In the genomic region with DNA sequence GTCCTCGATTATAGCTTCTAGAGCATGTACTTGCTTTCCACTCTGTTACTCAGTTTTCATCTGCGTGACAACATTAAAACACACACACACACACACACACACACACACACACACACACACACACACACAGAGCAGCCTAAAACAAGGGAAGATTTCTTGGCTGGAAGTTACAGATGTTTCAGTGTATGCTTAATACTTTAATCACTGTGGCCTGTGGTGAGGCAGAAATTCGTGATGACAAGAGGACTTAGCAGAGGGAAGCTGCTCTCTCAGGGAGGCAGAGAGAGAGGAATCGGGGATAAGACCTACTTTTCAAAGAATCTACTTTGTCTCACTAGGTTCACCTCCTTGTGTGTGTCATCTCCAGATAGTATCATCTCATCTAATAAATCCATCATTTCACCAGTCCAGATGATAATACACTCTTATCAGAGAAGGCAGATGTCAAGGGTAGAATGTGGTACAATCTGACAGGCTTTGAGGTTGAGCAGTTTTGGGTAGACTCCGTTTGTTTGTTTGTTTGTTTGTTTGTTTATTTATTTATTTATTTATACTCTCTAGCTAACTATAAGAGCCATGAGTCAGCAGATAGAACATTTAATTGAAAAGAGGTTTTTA, we compare ENCODE assay signal across 8 mouse cellular contexts. TPM values are rescaled to one million over a fixed set of nuclear protein-coding genes. Genes with fewer than 3 reads are reported as not detected.
DNase-seq lines count a peak whose midpoint lies in the region; ATAC-seq and TF ChIP-seq lines count a peak whose summit lies in the region.

No protein-coding gene starts in this region.

- H3K9ac ChIP-seq in forebrain, embryonic 11.5 days (ENCODE audit: low read length): no peak overlapping the region
- no peak overlapping the region for H3K9ac ChIP-seq in forebrain, embryonic 16.5 days (replicated peaks; ENCODE audit: low read depth, low read length)
- H3K9ac ChIP-seq in CH12.LX (ENCODE audit: insufficient read depth, low read depth): peak overlapping the region; percentile 75; the same call in 1 of the 2 replicates
- H3K9ac ChIP-seq in forebrain, embryonic 15.5 days (replicated peaks): no peak overlapping the region
- peak overlapping the region; percentile 82; the same call in 1 of the 2 replicates for H3K9ac ChIP-seq in liver, embryonic 13.5 days

- no peaks in the 10 kb centered on the region for H3K36me3 ChIP-seq in forebrain, embryonic 11.5 days (ENCODE audit: control insufficient read depth, insufficient read depth, low read length)
- no peaks in the 10 kb centered on the region for H3K36me3 ChIP-seq in forebrain, embryonic 16.5 days (ENCODE audit: control insufficient read depth, insufficient read depth)
- peaks cover 0 to 2% of the 10 kb centered on the region in 2 experiments for H3K36me3 ChIP-seq in CH12.LX (replicated peaks in 1 of 2; ENCODE audit: control insufficient read depth in 1 of 2, insufficient read depth in 1 of 2, low read length in 1 of 2)
- no peaks in the 10 kb centered on the region for H3K36me3 ChIP-seq in forebrain, embryonic 15.5 days
- no peaks in the 10 kb centered on the region for H3K36me3 ChIP-seq in liver, embryonic 13.5 days

- no peak for TF ChIP-seq POLR2A in CH12.LX (IDR thresholded peaks at IDR 0.05; ENCODE audit: low read depth, low read length)

- 73% methylated on average over 5 of the region's 5 CpGs for WGBS in forebrain, embryonic 11.5 days
- 65% methylated on average over 5 of the region's 5 CpGs for WGBS in forebrain, embryonic 16.5 days
- 74% methylated on average over 5 of the region's 5 CpGs for WGBS in forebrain, embryonic 15.5 days
- 46% methylated on average over 5 of the region's 5 CpGs for WGBS in liver, embryonic 13.5 days (ENCODE audit: insufficient replicate concordance)

- in situ Hi-C loops in CH12.LX (cut with MboI; ENCODE audit: low pct_ligation_motif_present, low pct_unique_long_range_greater_than_20kb, low sequenced_read_pairs): loop anchor here (5.0 to 10.0 kb wide), 3 partner anchors 55 to 255 kb away; no protein-coding TSS in a partner anchor

- H3K4me2 ChIP-seq in forebrain, embryonic 11.5 days (ENCODE audit: low read depth, low read length, severe bottlenecking): peak overlapping the region; percentile 75; the same call in 1 of the 2 replicates
- H3K4me2 ChIP-seq in forebrain, embryonic 16.5 days (ENCODE audit: low read length): no peak overlapping the region; the same call in 1 of the 2 replicates
- H3K4me2 ChIP-seq in CH12.LX (ENCODE audit: insufficient read depth, low read depth, poor library complexity, severe bottlenecking): peak overlapping the region; percentile 35; the same call in 1 of the 2 replicates
- H3K4me2 ChIP-seq in forebrain, embryonic 15.5 days (replicated peaks): peak overlapping the region; percentile 75; the same call in 1 of the 2 replicates
- H3K4me2 ChIP-seq in liver, embryonic 13.5 days: peak overlapping the region; percentile 84

- TF ChIP-seq RAD21 in CH12.LX (IDR thresholded peaks at IDR 0.05; ENCODE audit: low read depth, low read length): no peak

- DNase-seq in forebrain, embryonic 11.5 days (ENCODE audit: low spot score): no peak
- no peak for DNase-seq in CH12.LX (ENCODE audit: extremely low read depth)
- DNase-seq in liver, embryonic 13.5 days: peak; percentile 6
- DNase-seq in urinary bladder, postnatal 4 days (ENCODE audit: low spot score in 2 of 2): no peak
- DNase-seq in thymus, postnatal 0 days (ENCODE audit: low spot score): no peak

- TF ChIP-seq EP300 in CH12.LX (IDR thresholded peaks at IDR 0.05; ENCODE audit: low read length): no peak

- no peak for TF ChIP-seq CTCF in CH12.LX (conservative IDR thresholded peaks at IDR 0.05 in 1 of 2, IDR thresholded peaks at IDR 0.05 in 1 of 2; ENCODE audit: low read depth in 2 of 2, low read length in 2 of 2)

- H3K9me3 ChIP-seq in forebrain, embryonic 11.5 days (ENCODE audit: control insufficient read depth, low read length): no peaks in the 10 kb centered on the region
- no peaks in the 10 kb centered on the region for H3K9me3 ChIP-seq in forebrain, embryonic 16.5 days (ENCODE audit: control insufficient read depth, low read length)
- no peaks in the 10 kb centered on the region for H3K9me3 ChIP-seq in CH12.LX (replicated peaks; ENCODE audit: low read length)
- H3K9me3 ChIP-seq in forebrain, embryonic 15.5 days: no peaks in the 10 kb centered on the region
- no peaks in the 10 kb centered on the region for H3K9me3 ChIP-seq in liver, embryonic 13.5 days (replicated peaks)

- H3K4me3 ChIP-seq in forebrain, embryonic 11.5 days (ENCODE audit: low read depth, low read length): no peak overlapping the region
- no peak overlapping the region for H3K4me3 ChIP-seq in forebrain, embryonic 16.5 days (replicated peaks; ENCODE audit: low read length)
- peak overlapping the region in 2 of 3 experiments; percentile 79 to 85 for H3K4me3 ChIP-seq in CH12.LX (replicated peaks in 1 of 3; ENCODE audit: low read depth in 2 of 3, low read length in 2 of 3, poor library complexity in 1 of 3)
- H3K4me3 ChIP-seq in forebrain, embryonic 15.5 days: no peak overlapping the region
- H3K4me3 ChIP-seq in liver, embryonic 13.5 days (replicated peaks): peak overlapping the region; percentile 78

- dilution Hi-C loops in CH12.LX (cut with MboI; ENCODE audit: extremely low pct_ligation_motif_present, extremely low pct_unique_long_range_greater_than_20kb, low sequenced_read_pairs): no loop called here

- no peaks in the 10 kb centered on the region for H3K27me3 ChIP-seq in forebrain, embryonic 11.5 days (ENCODE audit: control insufficient read depth, insufficient read depth, low read length)
- no peaks in the 10 kb centered on the region for H3K27me3 ChIP-seq in forebrain, embryonic 16.5 days (replicated peaks; ENCODE audit: control insufficient read depth, insufficient read depth, low read length)
- no peaks in the 10 kb centered on the region for H3K27me3 ChIP-seq in CH12.LX (replicated peaks)
- no peaks in the 10 kb centered on the region for H3K27me3 ChIP-seq in forebrain, embryonic 15.5 days
- no peaks in the 10 kb centered on the region for H3K27me3 ChIP-seq in liver, embryonic 13.5 days

- ATAC-seq in forebrain, embryonic 11.5 days (replicated peaks; ENCODE audit: low FRiP score): no peak
- no peak for ATAC-seq in forebrain, embryonic 16.5 days
- ATAC-seq in forebrain, embryonic 15.5 days (replicated peaks): no peak
- ATAC-seq in liver, embryonic 13.5 days (ENCODE audit: low read depth): no peak
- no peak for ATAC-seq in cerebellum, adult (ENCODE audit: insufficient number of reproducible peaks, low FRiP score, low TSS enrichment)

- H3K79me2 ChIP-seq in CH12.LX (replicated peaks; ENCODE audit: control insufficient read depth, extremely low read depth, insufficient read depth, poor library complexity, severe bottlenecking): 0 out of 2 replicates have a peak, but pooled peaks cover 4% of the 10 kb centered on the region

- H3K27ac ChIP-seq in forebrain, embryonic 11.5 days (ENCODE audit: low read depth, low read length): no peak overlapping the region
- no peak overlapping the region for H3K27ac ChIP-seq in forebrain, embryonic 16.5 days (ENCODE audit: low read length)
- no peak overlapping the region for H3K27ac ChIP-seq in CH12.LX (ENCODE audit: insufficient read depth, low read depth)
- no peak overlapping the region for H3K27ac ChIP-seq in forebrain, embryonic 15.5 days (replicated peaks)
- peak overlapping the region; percentile 80; the same call in 1 of the 2 replicates for H3K27ac ChIP-seq in liver, embryonic 13.5 days

- no peaks in the 10 kb centered on the region for H3K4me1 ChIP-seq in forebrain, embryonic 11.5 days (replicated peaks; ENCODE audit: control insufficient read depth, insufficient read depth, low read length)
- peaks cover 13% of the 10 kb centered on the region for H3K4me1 ChIP-seq in forebrain, embryonic 16.5 days (replicated peaks; ENCODE audit: control insufficient read depth, insufficient read depth, low read length)
- H3K4me1 ChIP-seq in CH12.LX (ENCODE audit: control insufficient read depth in 1 of 2, insufficient read depth in 2 of 2): peaks cover 6 to 21% of the 10 kb centered on the region in 2 experiments
- H3K4me1 ChIP-seq in forebrain, embryonic 15.5 days: peaks cover 10% of the 10 kb centered on the region
- H3K4me1 ChIP-seq in liver, embryonic 13.5 days (replicated peaks): peaks cover 38% of the 10 kb centered on the region

TF ChIP-seq in CH12.LX, 34 proteins besides CTCF, POLR2A, EP300 and RAD21:
- TF ChIP-seq NELFE (IDR thresholded peaks at IDR 0.05; ENCODE audit: low read depth, low read length): no peak
- no peak for TF ChIP-seq ZNF384 (IDR thresholded peaks at IDR 0.05; ENCODE audit: low read depth, low read length)
- TF ChIP-seq MAFK (IDR thresholded peaks at IDR 0.05; ENCODE audit: insufficient replicate concordance, low read length): 0 out of 2 replicates have a peak, but pooled peaks have one; percentile 2
- TF ChIP-seq KAT2A (IDR thresholded peaks at IDR 0.05; ENCODE audit: insufficient replicate concordance, low read length): no peak

RNA-seq across cellular contexts. Expression of a gene that starts 1.2 kb away (rescaled TPM):
- polyA plus RNA-seq in forebrain, embryonic 11.5 days (2014; fragmentation: Nextera tagmentation; extraction: Ambion mirVana): 9.2 and 10.4 TPM in 2 replicates
- 5.4 and 6.3 TPM in 2 replicates for polyA plus RNA-seq in forebrain, embryonic 16.5 days (2015; fragmentation: Nextera tagmentation; extraction: Ambion mirVana)
- 13.9 and 15.9 TPM in 2 replicates for total RNA-seq in CH12.LX (2012; rRNA removed)
- 11.0 and 12.4 TPM in 2 replicates for total RNA-seq in CH12.LX (2014; rRNA removed)
- polyA plus RNA-seq in CH12.LX (2012; ENCODE audit: insufficient read length, low read depth): 17.5 and 18.3 TPM in 2 replicates
- polyA plus RNA-seq in forebrain, embryonic 15.5 days (2015; fragmentation: Nextera tagmentation; extraction: Ambion mirVana): 5.1 and 5.9 TPM in 2 replicates
- polyA plus RNA-seq in liver, embryonic 13.5 days (2015; fragmentation: Nextera tagmentation; extraction: Ambion mirVana): 6.0 and 8.0 TPM in 2 replicates
- 7.8 and 8.3 TPM in 2 replicates for polyA plus RNA-seq in thymus, postnatal 0 days (2015; fragmentation: Nextera tagmentation; extraction: Ambion mirVana)

Comparison
In these comparisons a context has a peak if more than half of its experiments do, and no peak if none do; other contexts are left out.
1. H3K4me3 ChIP-seq: peak in CH12.LX (2 of 3) and liver, embryonic 13.5 days (single experiment); none in forebrain, embryonic 11.5 days (single experiment), forebrain, embryonic 16.5 days (single experiment) and forebrain, embryonic 15.5 days (single experiment).
2. H3K9ac ChIP-seq: peak in CH12.LX (single experiment) and liver, embryonic 13.5 days (single experiment); none in forebrain, embryonic 11.5 days (single experiment), forebrain, embryonic 16.5 days (single experiment) and forebrain, embryonic 15.5 days (single experiment).